20 mouse cellular contexts compared by ENCODE assay signal in the genomic region with DNA sequence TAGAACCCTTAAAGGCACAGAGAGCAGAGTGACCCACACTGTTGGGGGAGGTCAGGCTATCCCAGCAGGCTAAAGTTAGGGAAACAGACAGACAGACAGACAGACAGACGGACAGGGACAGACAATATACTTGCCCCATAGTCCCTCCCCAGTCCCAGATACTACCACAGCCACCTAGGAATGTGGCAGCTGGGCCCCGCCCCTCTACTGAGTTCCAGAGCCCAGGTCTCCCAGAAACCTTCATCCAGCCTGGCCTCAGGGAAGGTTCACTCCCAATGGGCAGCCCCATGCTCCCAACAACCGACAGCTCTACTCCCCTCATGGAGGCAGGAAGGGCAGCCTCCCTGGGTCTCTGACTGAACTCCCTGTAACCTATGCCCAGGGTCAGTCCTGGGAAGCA. TPM values are rescaled to one million over a fixed set of nuclear protein-coding genes. Genes with fewer than 3 reads are reported as not detected.
DNase-seq lines count a peak whose midpoint lies in the region; ATAC-seq and TF ChIP-seq lines count a peak whose summit lies in the region.
"Had no signal": no experiment of that assay in that cellular context is flagged by ENCODE, and none has a peak within 500 bp of the region (broad histone marks: within the 10 kb centered on the region; RNA-seq: fewer than 3 reads in every experiment).

No protein-coding gene starts in this region.

- peak overlapping the region; percentile 55 for H3K4me2 ChIP-seq in heart, embryonic 11.5 days
- H3K4me2 ChIP-seq in intestine, postnatal 0 days (replicated peaks; ENCODE audit: low read depth) = peak overlapping the region; percentile 61
- H3K4me2 ChIP-seq: forebrain, embryonic 13.5 days; hindbrain, embryonic 15.5 days; midbrain, embryonic 15.5 days had no signal

- H3K4me3 ChIP-seq in heart, embryonic 11.5 days (ENCODE audit: low read depth, low read length) = peak overlapping the region; percentile 25
- H3K4me3 ChIP-seq in kidney, adult 2 months (ENCODE audit: insufficient read depth, low read depth, low read length) = peak overlapping the region; percentile 34
- H3K4me3 ChIP-seq in intestine, postnatal 0 days (ENCODE audit: low read depth, low read length) = peak overlapping the region; percentile 17
- H3K4me3 ChIP-seq in olfactory bulb, adult 2 months (ENCODE audit: insufficient read depth, low read depth, low read length) = peak overlapping the region; percentile 31
- H3K4me3 ChIP-seq: forebrain, embryonic 13.5 days; hindbrain, embryonic 15.5 days; megakaryocyte, embryonic 14.5 days; midbrain, embryonic 15.5 days had no signal

- no peak for DNase-seq in heart, adult 18-20 months
- peak; percentile 33 for DNase-seq in kidney, adult 2 months
- no peak for DNase-seq in kidney, postnatal 14 days
- DNase-seq: adrenal gland, adult 8-10 months; B cell, adult 2 months; cerebellum, postnatal 14 days; embryo, embryonic 11 days; gastrocnemius, postnatal 25 days; liver; liver, postnatal 0 days; lung, postnatal 14 days; thymus, postnatal 25 days had no signal

- WGBS in heart, embryonic 11.5 days (ENCODE audit: insufficient replicate concordance) = 45% methylated on average over 3 of the region's 3 CpGs
- 48% methylated on average over 3 of the region's 3 CpGs for WGBS in kidney, adult 2 months
- 40% methylated on average over 3 of the region's 3 CpGs for WGBS in intestine, postnatal 0 days
- WGBS in olfactory bulb, adult 2 months = 77% methylated on average over 3 of the region's 3 CpGs

- peak overlapping the region; percentile 44 for H3K9ac ChIP-seq in heart, embryonic 11.5 days (ENCODE audit: low read depth, low read length)
- H3K9ac ChIP-seq in intestine, postnatal 0 days (ENCODE audit: low read depth, low read length) = no peak overlapping the region
- H3K9ac ChIP-seq: forebrain, embryonic 13.5 days; hindbrain, embryonic 15.5 days; liver, postnatal 0 days; midbrain, embryonic 15.5 days had no signal

- TF ChIP-seq POLR2A in kidney, adult 2 months (IDR thresholded peaks at IDR 0.05; ENCODE audit: low read depth, low read length) = no peak
- TF ChIP-seq POLR2A in olfactory bulb, adult 2 months (IDR thresholded peaks at IDR 0.05; ENCODE audit: insufficient read depth, low read depth, low read length) = no peak

- peaks cover 45% of the 10 kb centered on the region for H3K4me1 ChIP-seq in heart, embryonic 11.5 days (ENCODE audit: control insufficient read depth, insufficient read depth, low read length)
- no peaks in the 10 kb centered on the region for H3K4me1 ChIP-seq in kidney, adult 2 months (ENCODE audit: control insufficient read depth, insufficient read depth, low read length)
- H3K4me1 ChIP-seq in intestine, postnatal 0 days (replicated peaks; ENCODE audit: control insufficient read depth, insufficient read depth, low read length) = 0 out of 2 replicates have a peak, but pooled peaks cover 4% of the 10 kb centered on the region
- peaks cover 77% of the 10 kb centered on the region for H3K4me1 ChIP-seq in olfactory bulb, adult 2 months (ENCODE audit: control insufficient read depth, insufficient read depth, low read length)

- H3K36me3 ChIP-seq in heart, embryonic 11.5 days (ENCODE audit: control insufficient read depth, insufficient read depth, low read length) = no peaks in the 10 kb centered on the region
- H3K36me3 ChIP-seq in kidney, adult 2 months (ENCODE audit: control insufficient read depth, insufficient read depth, low read length) = no peaks in the 10 kb centered on the region
- H3K36me3 ChIP-seq in intestine, postnatal 0 days (ENCODE audit: control insufficient read depth, insufficient read depth) = no peaks in the 10 kb centered on the region
- H3K36me3 ChIP-seq: hindbrain, embryonic 15.5 days; midbrain, embryonic 15.5 days had no signal

- no peak for ATAC-seq in heart, embryonic 11.5 days (replicated peaks; ENCODE audit: insufficient number of reproducible peaks, low FRiP score, low TSS enrichment)
- ATAC-seq in intestine, postnatal 0 days = peak; percentile 66
- no peak for ATAC-seq in granulocyte monocyte progenitor cell, adult 5-6 weeks (replicated peaks; ENCODE audit: poor library complexity, severe bottlenecking)
- ATAC-seq: forebrain, embryonic 13.5 days; liver, postnatal 0 days; midbrain, embryonic 15.5 days had no signal

- TF ChIP-seq CTCF in kidney, adult 2 months (conservative IDR thresholded peaks at IDR 0.05; ENCODE audit: insufficient read depth, insufficient read length, low read depth, low read length) = no peak
- TF ChIP-seq CTCF in intestine, postnatal 0 days (IDR thresholded peaks at IDR 0.05; ENCODE audit: low read depth) = no peak
- TF ChIP-seq CTCF in olfactory bulb, adult 2 months (IDR thresholded peaks at IDR 0.05; ENCODE audit: insufficient read depth, low read depth, low read length) = no peak

- H3K9me3 ChIP-seq in heart, embryonic 11.5 days (replicated peaks; ENCODE audit: control insufficient read depth, low read length) = no peaks in the 10 kb centered on the region
- no peaks in the 10 kb centered on the region for H3K9me3 ChIP-seq in intestine, postnatal 0 days (ENCODE audit: control insufficient read depth)
- H3K9me3 ChIP-seq: forebrain, embryonic 13.5 days; hindbrain, embryonic 15.5 days; megakaryocyte, embryonic 14.5 days; midbrain, embryonic 15.5 days had no signal

- H3K27ac ChIP-seq in heart, embryonic 11.5 days (ENCODE audit: low read depth, low read length) = peak overlapping the region; percentile 1; the same call in 1 of the 2 replicates
- H3K27ac ChIP-seq in kidney, adult 2 months (ENCODE audit: insufficient read depth, low read depth, low read length) = no peak overlapping the region
- no peak overlapping the region for H3K27ac ChIP-seq in intestine, postnatal 0 days (ENCODE audit: low read depth, low read length)
- H3K27ac ChIP-seq in olfactory bulb, adult 2 months (ENCODE audit: insufficient read depth, low read depth, low read length) = no peak overlapping the region
- H3K27ac ChIP-seq: forebrain, embryonic 13.5 days; hindbrain, embryonic 15.5 days; midbrain, embryonic 15.5 days had no signal

- H3K27me3 ChIP-seq in heart, embryonic 11.5 days (ENCODE audit: control insufficient read depth, insufficient read depth, low read length) = no peaks in the 10 kb centered on the region
- H3K27me3 ChIP-seq in kidney, adult 2 months (replicated peaks; ENCODE audit: control insufficient read depth, insufficient read depth, low read length) = no peaks in the 10 kb centered on the region
- no peaks in the 10 kb centered on the region for H3K27me3 ChIP-seq in intestine, postnatal 0 days (replicated peaks; ENCODE audit: control insufficient read depth, insufficient read depth, low read length)
- H3K27me3 ChIP-seq: forebrain, embryonic 13.5 days; hindbrain, embryonic 15.5 days; midbrain, embryonic 15.5 days had no signal

RNA-seq across cellular contexts. Expression of a gene that starts 31.4 kb away (rescaled TPM):
- polyA plus RNA-seq in heart, embryonic 11.5 days (2014; fragmentation: Nextera tagmentation; extraction: Ambion mirVana) = 4.5 and 6.2 TPM in 2 replicates
- total RNA-seq in heart, adult 18-20 months (2021) = 1 to 10 TPM; 7.2 to 7.4 TPM
- polyA plus RNA-seq in kidney, adult 2 months (2012; rRNA removed) = 3.8 and 6.4 TPM in 2 replicates
- 0.22 and 0.27 TPM in 2 replicates for polyA plus RNA-seq in intestine, postnatal 0 days (2015; fragmentation: Nextera tagmentation; extraction: Ambion mirVana)
- not detected in 2 replicates for polyA plus RNA-seq in olfactory bulb, adult 2 months (2012; ENCODE audit: insufficient read depth, insufficient read length, low replicate concordance, missing spikeins)
- not detected in 2 replicates for total RNA-seq in granulocyte monocyte progenitor cell, adult 5-6 weeks (2014; fragmentation: Nextera tagmentation)
- total RNA-seq in granulocyte monocyte progenitor cell, adult 5-6 weeks (2017) = not detected in 2 replicates
- polyA plus RNA-seq: liver, postnatal 0 days had no signal
